ENCODE assay signal across 7 mouse cellular contexts in the genomic region with DNA sequence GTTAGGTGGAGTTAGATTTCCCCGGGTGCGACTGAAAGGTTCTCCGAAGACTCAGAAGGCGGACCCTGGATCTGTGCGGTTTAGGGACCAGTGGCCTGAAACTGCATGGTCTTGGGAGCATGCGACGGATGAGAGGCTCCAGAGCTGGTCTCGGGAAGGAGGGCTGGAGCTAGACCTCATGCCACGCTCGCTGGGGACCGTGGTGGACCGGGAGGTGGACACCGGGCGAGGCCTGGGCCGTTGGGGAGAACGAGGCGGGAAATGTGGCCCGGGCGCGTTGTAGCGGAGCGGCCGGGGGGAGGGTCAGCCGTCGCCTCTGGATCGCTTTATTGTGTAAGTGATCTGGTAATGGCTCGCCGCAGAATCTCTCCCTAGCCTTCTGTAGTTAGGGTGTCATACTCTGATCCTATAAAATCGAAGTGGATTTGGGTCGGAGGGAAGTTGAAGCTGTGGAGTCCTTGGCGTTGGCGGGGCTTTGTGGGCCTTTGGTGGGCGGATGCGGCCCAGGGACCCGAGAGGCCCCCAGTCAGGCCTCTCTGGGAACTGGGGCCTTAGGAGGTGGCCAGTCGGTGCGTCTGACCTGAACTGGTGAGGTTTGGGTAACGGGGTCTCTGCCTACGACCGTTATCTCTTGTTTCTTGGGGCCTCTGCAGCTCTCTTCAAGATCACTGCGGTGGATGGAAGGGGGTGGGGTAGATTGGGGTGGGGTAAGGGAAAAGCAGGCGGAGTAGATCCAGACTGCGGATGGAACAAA. TPM values are rescaled to one million over a fixed set of nuclear protein-coding genes. Genes with fewer than 3 reads are reported as not detected.
DNase-seq lines count a peak whose midpoint lies in the region; ATAC-seq lines count a peak whose summit lies in the region.

No protein-coding gene starts in this region.

- DNase-seq in MEL-GATA-1-ER (ENCODE audit: extremely low read depth, low read depth): peak; percentile 24
- DNase-seq in adrenal gland, adult 8-10 months: peak; percentile 11
- peak; percentile 20 to 66 for DNase-seq in kidney, postnatal 36 days
- peak; percentile 62 to 65 for DNase-seq in right cerebral cortex, postnatal 10 days (ENCODE audit: low spot score in 2 of 2)

- peaks cover 13% of the 10 kb centered on the region; the same call in 1 of the 2 replicates for H3K4me1 ChIP-seq in embryonic facial prominence, embryonic 15.5 days
- peaks cover 22% of the 10 kb centered on the region for H3K4me1 ChIP-seq in heart, embryonic 16.5 days (ENCODE audit: control insufficient read depth, insufficient read depth, low read length)
- H3K4me1 ChIP-seq in lung, embryonic 16.5 days (replicated peaks; ENCODE audit: control insufficient read depth, insufficient read depth, low read length): peaks cover 11% of the 10 kb centered on the region

- no peak for ATAC-seq in embryonic facial prominence, embryonic 15.5 days (ENCODE audit: insufficient number of reproducible peaks, low FRiP score, low TSS enrichment, low read depth)
- no peak for ATAC-seq in heart, embryonic 16.5 days (replicated peaks; ENCODE audit: extremely low read depth, insufficient read depth, low FRiP score)
- ATAC-seq in lung, embryonic 16.5 days (ENCODE audit: low read depth): no peak

- H3K27me3 ChIP-seq in embryonic facial prominence, embryonic 15.5 days: no peaks in the 10 kb centered on the region
- no peaks in the 10 kb centered on the region for H3K27me3 ChIP-seq in heart, embryonic 16.5 days (ENCODE audit: control insufficient read depth, insufficient read depth, low read length)
- H3K27me3 ChIP-seq in lung, embryonic 16.5 days (ENCODE audit: control insufficient read depth, insufficient read depth, low read depth, low read length): no peaks in the 10 kb centered on the region

- no peaks in the 10 kb centered on the region for H3K36me3 ChIP-seq in embryonic facial prominence, embryonic 15.5 days
- no peaks in the 10 kb centered on the region for H3K36me3 ChIP-seq in heart, embryonic 16.5 days (ENCODE audit: control insufficient read depth, insufficient read depth)
- H3K36me3 ChIP-seq in lung, embryonic 16.5 days (ENCODE audit: control insufficient read depth, insufficient read depth, low read length): no peaks in the 10 kb centered on the region

- peak overlapping the region; percentile 93 for H3K27ac ChIP-seq in embryonic facial prominence, embryonic 15.5 days (replicated peaks)
- H3K27ac ChIP-seq in heart, embryonic 16.5 days (ENCODE audit: low read length): peak overlapping the region; percentile 95
- peak overlapping the region; percentile 99 for H3K27ac ChIP-seq in lung, embryonic 16.5 days (ENCODE audit: low read length)

- peak overlapping the region; percentile 91 for H3K9ac ChIP-seq in embryonic facial prominence, embryonic 15.5 days
- H3K9ac ChIP-seq in heart, embryonic 16.5 days (ENCODE audit: low read length): peak overlapping the region; percentile 97
- peak overlapping the region; percentile 98 for H3K9ac ChIP-seq in lung, embryonic 16.5 days (ENCODE audit: low read length)

- peak overlapping the region; percentile 91 for H3K4me2 ChIP-seq in embryonic facial prominence, embryonic 15.5 days (replicated peaks)
- peak overlapping the region; percentile 70 for H3K4me2 ChIP-seq in heart, embryonic 16.5 days (ENCODE audit: low read depth, low read length)
- H3K4me2 ChIP-seq in lung, embryonic 16.5 days (ENCODE audit: low read depth, low read length): peak overlapping the region; percentile 77

- H3K9me3 ChIP-seq in embryonic facial prominence, embryonic 15.5 days (replicated peaks): no peaks in the 10 kb centered on the region
- no peaks in the 10 kb centered on the region for H3K9me3 ChIP-seq in heart, embryonic 16.5 days (replicated peaks; ENCODE audit: control insufficient read depth, low read length)
- H3K9me3 ChIP-seq in lung, embryonic 16.5 days (ENCODE audit: control insufficient read depth, low read length): no peaks in the 10 kb centered on the region

- WGBS in embryonic facial prominence, embryonic 15.5 days: under 1% methylated on average over 43 of the region's 43 CpGs
- WGBS in heart, embryonic 16.5 days: 1% methylated on average over 43 of the region's 43 CpGs
- WGBS in lung, embryonic 16.5 days: under 1% methylated on average over 43 of the region's 43 CpGs

- H3K4me3 ChIP-seq in embryonic facial prominence, embryonic 15.5 days (replicated peaks): peak overlapping the region; percentile 74
- peak overlapping the region; percentile 82 for H3K4me3 ChIP-seq in heart, embryonic 16.5 days (ENCODE audit: low read length)
- peak overlapping the region; percentile 97 for H3K4me3 ChIP-seq in lung, embryonic 16.5 days (ENCODE audit: low read length)

RNA-seq across cellular contexts. Expression of a gene that starts 1.5 kb away (rescaled TPM):
- 10 to 100 TPM; 42.2 to 60.3 (median 49.1) TPM for total RNA-seq in adrenal gland, adult 8-10 months (2022)
- 87.8 and 94.2 TPM in 2 replicates for polyA plus RNA-seq in embryonic facial prominence, embryonic 15.5 days (2015; fragmentation: Nextera tagmentation; extraction: Ambion mirVana)
- 81.1 and 104 TPM in 2 replicates for polyA plus RNA-seq in heart, embryonic 16.5 days (2015; fragmentation: Nextera tagmentation; extraction: Ambion mirVana)
- polyA plus RNA-seq in lung, embryonic 16.5 days (2015; fragmentation: Nextera tagmentation; extraction: Ambion mirVana): 119 and 125 TPM in 2 replicates

Comparison
In these comparisons a context has a peak if more than half of its experiments do, and no peak if none do; other contexts are left out.
1. DNase-seq: peak in every context shown above with its lines; median percentile 64 in right cerebral cortex, postnatal 10 days; 43 in kidney, postnatal 36 days; 24 in MEL-GATA-1-ER; 11 in adrenal gland, adult 8-10 months.